Mouse (Mus musculus): ENCODE measurements around the gene Aftph. TPM values are rescaled to one million over a fixed set of nuclear protein-coding genes. Genes with fewer than 3 reads are reported as not detected.
A peak's percentile ranks its signal among the peaks of the same experiment; 100 is the strongest.
"Not testable (repeated sequence)": the region's sequence is repeated elsewhere in the genome, so short reads cannot be mapped to it uniquely, and the experiment has no call there.

The Aftph gene
- polyA plus RNA-seq, 1 experiment from 2014 or later: 13.1 TPM

DNA sequence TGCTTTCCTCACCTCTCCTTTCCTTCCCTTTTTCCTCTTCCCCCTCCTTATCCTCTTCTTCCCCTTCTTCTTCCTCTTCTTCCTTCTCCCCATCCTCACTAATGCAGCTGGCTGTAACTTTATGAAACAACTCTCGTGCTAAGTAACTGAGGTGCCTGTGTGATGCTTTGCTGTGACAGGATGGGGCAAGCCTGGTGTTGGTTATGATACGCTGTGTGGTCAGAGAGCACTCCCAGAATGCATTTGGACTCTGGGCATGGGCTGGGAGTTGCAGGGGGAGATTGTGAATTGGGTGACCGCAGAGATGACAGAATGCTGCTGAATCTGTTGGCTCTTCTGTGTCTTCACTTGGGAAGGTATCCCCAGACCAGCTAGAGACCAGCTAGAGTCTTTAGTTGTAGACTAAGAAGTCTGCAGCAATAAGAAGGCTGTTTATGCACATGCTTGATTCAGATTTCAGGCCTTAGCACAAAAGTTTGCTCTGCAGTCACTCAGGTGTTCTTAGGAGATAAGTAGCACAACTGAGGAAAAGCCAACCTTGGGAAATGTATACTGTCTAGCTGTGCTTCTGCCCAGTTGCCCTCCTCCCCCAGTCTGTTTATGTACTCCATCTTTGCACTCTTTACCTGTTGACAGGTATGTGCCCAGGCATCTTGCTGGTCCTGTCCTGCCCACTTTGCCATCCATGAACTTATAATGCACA lies 37.6 kb upstream of the Aftph start:
- peaks cover 3% of the 10 kb centered on the region; the same call in 1 of the 2 replicates for H3K9me3 ChIP-seq (replicated peaks; ENCODE audit: control insufficient read depth, low read length)
- no peaks in the 10 kb centered on the region for H3K27me3 ChIP-seq (ENCODE audit: control insufficient read depth, insufficient read depth, low read length)
- no peak overlapping the region for H3K27ac ChIP-seq (ENCODE audit: low read length)
- H3K9ac ChIP-seq (ENCODE audit: low read length): no peak overlapping the region
- WGBS: 78% methylated on average over 3 of the region's 3 CpGs
- no peak for ATAC-seq (replicated peaks; ENCODE audit: extremely low read depth, insufficient read depth, low FRiP score)
- H3K4me3 ChIP-seq (ENCODE audit: low read length): no peak overlapping the region
- no peaks in the 10 kb centered on the region for H3K36me3 ChIP-seq (ENCODE audit: control insufficient read depth, insufficient read depth)
- no peaks in the 10 kb centered on the region for H3K4me1 ChIP-seq (ENCODE audit: control insufficient read depth, insufficient read depth, low read length)
- no peak overlapping the region for H3K4me2 ChIP-seq (ENCODE audit: low read depth, low read length)

DNA sequence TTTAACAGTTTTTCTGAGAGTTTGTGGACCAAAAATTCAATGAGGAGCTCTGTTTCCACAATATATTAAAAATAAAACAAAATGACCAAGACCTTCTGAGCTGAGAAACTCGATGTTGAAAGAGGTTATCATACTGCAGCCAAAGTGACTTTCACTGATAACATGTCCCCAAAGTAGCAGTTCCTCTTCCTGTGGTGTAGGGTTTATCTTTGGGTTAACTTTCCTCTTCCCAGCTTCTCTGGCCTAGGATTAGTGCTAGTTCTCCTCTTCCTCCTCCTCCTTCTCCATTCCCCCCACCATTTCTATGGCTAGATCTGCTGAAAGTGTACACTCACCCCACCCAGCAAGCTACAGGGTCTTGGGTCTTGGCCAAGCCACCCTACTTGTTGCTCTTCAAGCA lies 36.9 kb upstream of the Aftph start:
- Histone ChIP-seq H3K4me2 (ENCODE audit: low read depth, low read length) (no peak overlapping the region), H3K4me3 (ENCODE audit: low read length) (no peak overlapping the region), H3K9me3 (replicated peaks; ENCODE audit: control insufficient read depth, low read length) (peaks cover 3% of the 10 kb centered on the region; the same call in 1 of the 2 replicates), H3K27ac (ENCODE audit: low read length) (no peak overlapping the region), H3K4me1 (ENCODE audit: control insufficient read depth, insufficient read depth, low read length) (no peaks in the 10 kb centered on the region), H3K27me3 (ENCODE audit: control insufficient read depth, insufficient read depth, low read length) (no peaks in the 10 kb centered on the region), H3K36me3 (ENCODE audit: control insufficient read depth, insufficient read depth) (no peaks in the 10 kb centered on the region), H3K9ac (ENCODE audit: low read length) (no peak overlapping the region)
- ATAC-seq (replicated peaks; ENCODE audit: extremely low read depth, insufficient read depth, low FRiP score): no peak
- 17% methylated on average over 1 of the region's 1 CpGs for WGBS

DNA sequence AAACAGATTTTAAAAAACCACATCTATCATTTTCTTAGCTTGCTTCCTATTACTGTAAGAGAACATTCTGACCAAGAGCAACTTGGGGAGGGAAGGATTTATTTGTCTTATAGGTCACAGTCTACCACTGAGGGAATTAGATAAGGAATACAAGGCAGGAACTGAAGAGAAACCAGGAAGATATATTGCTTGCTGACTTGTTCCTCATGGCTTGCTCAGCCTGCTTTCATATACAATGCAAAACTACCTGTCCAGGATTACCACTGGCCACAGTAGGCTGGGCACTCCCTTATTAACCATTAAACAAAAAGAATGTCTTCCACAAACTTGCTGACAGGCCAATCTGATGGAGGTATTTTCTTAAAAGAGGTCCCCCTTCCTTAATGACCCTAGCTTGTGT lies 35.3 kb upstream of the Aftph start:
- no peak overlapping the region for H3K27ac ChIP-seq (ENCODE audit: low read length)
- no peaks in the 10 kb centered on the region for H3K27me3 ChIP-seq (ENCODE audit: control insufficient read depth, insufficient read depth, low read length)
- no peaks in the 10 kb centered on the region for H3K36me3 ChIP-seq (ENCODE audit: control insufficient read depth, insufficient read depth)
- no peaks in the 10 kb centered on the region for H3K4me1 ChIP-seq (ENCODE audit: control insufficient read depth, insufficient read depth, low read length)
- H3K9ac ChIP-seq (ENCODE audit: low read length): no peak overlapping the region
- H3K4me2 ChIP-seq (ENCODE audit: low read depth, low read length): no peak overlapping the region
- ATAC-seq (replicated peaks; ENCODE audit: extremely low read depth, insufficient read depth, low FRiP score): no peak
- H3K9me3 ChIP-seq (replicated peaks; ENCODE audit: control insufficient read depth, low read length): peaks cover 3% of the 10 kb centered on the region; the same call in 1 of the 2 replicates
- no peak overlapping the region for H3K4me3 ChIP-seq (ENCODE audit: low read length)

DNA sequence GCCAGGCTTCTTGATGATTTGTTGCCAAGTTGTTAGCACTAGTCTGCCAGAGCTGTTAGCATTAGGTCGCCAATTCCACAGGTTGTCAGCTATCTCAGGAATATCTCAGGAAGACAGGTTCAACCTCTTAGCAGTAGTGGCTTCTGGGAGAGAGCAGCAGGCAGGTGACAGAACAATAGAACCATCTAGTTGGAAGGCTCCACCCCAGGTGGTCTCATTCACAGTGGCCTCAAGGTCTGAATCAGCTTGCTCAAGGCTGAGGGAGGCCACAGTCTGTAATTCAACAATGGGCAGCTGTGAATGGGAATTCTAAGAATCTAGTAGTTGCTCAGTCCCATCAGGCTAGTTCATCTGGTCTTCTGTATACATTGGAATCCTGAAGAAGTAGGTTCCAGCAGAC lies 31.3 kb upstream of the Aftph start:
- Histone ChIP-seq H3K4me1 (ENCODE audit: control insufficient read depth, insufficient read depth, low read length) (no peaks in the 10 kb centered on the region), H3K4me3 (ENCODE audit: low read length) (no peak overlapping the region), H3K27me3 (ENCODE audit: control insufficient read depth, insufficient read depth, low read length) (no peaks in the 10 kb centered on the region), H3K9me3 (replicated peaks; ENCODE audit: control insufficient read depth, low read length) (peaks cover 3% of the 10 kb centered on the region; the same call in 1 of the 2 replicates), H3K27ac (ENCODE audit: low read length) (no peak overlapping the region), H3K9ac (ENCODE audit: low read length) (no peak overlapping the region), H3K4me2 (ENCODE audit: low read depth, low read length) (no peak overlapping the region), H3K36me3 (ENCODE audit: control insufficient read depth, insufficient read depth) (no peaks in the 10 kb centered on the region)
- ATAC-seq (replicated peaks; ENCODE audit: extremely low read depth, insufficient read depth, low FRiP score): no peak
- WGBS: 60% methylated on average over 1 of the region's 1 CpGs

DNA sequence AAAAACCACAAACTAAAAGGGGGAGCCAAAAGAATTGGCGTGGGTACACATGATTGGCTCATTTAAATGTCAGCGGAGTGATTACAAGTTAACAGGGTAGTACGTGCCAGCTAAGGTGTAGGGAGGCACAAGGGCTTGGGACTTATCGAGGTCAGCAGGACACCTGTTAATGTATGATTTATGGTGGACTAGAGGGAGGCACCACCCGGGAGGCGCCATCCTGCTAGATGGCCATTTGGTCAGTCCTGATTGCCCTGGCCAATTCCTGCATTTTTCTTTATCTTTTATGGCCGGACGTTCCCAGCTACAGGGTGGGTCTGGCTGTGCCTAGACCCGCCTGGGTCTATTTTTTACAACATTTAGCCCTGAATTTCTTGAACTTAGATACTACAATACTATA lies 30.4 kb upstream of the Aftph start:
- H3K27me3 ChIP-seq (ENCODE audit: control insufficient read depth, insufficient read depth, low read length); H3K36me3 ChIP-seq (ENCODE audit: control insufficient read depth, insufficient read depth); H3K9me3 ChIP-seq (replicated peaks; ENCODE audit: control insufficient read depth, low read length); H3K27ac ChIP-seq (ENCODE audit: low read length); H3K4me1 ChIP-seq (ENCODE audit: control insufficient read depth, insufficient read depth, low read length); H3K9ac ChIP-seq (ENCODE audit: low read length); H3K4me3 ChIP-seq (ENCODE audit: low read length); ATAC-seq (replicated peaks; ENCODE audit: extremely low read depth, insufficient read depth, low FRiP score); H3K4me2 ChIP-seq (ENCODE audit: low read depth, low read length): not testable (repeated sequence)
- WGBS: 62% methylated on average over 9 of the region's 9 CpGs

DNA sequence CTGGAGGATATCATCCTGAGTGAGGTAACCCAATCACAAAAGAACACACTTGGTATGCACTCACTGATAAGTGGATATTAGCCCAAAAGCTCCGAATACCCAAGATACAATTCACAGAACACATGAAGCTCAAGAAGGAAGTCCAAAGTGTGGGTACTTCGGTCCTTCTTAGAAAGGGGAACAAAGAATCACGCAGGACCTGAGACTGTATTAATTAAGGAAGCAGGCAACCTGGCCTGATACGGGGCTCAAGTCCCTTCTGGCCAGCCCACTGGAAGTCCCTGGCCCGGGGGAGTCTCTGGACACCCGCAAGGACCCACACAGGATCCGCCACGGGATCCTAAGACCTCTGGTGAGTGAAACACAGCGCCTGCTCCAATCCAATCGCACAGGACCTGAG lies 20.6 kb upstream of the Aftph start:
- not testable (repeated sequence) for ATAC-seq (replicated peaks; ENCODE audit: extremely low read depth, insufficient read depth, low FRiP score); H3K9ac ChIP-seq (ENCODE audit: low read length); H3K4me1 ChIP-seq (ENCODE audit: control insufficient read depth, insufficient read depth, low read length); H3K4me2 ChIP-seq (ENCODE audit: low read depth, low read length); H3K27me3 ChIP-seq (ENCODE audit: control insufficient read depth, insufficient read depth, low read length); H3K27ac ChIP-seq (ENCODE audit: low read length); H3K9me3 ChIP-seq (replicated peaks; ENCODE audit: control insufficient read depth, low read length); H3K4me3 ChIP-seq (ENCODE audit: low read length); H3K36me3 ChIP-seq (ENCODE audit: control insufficient read depth, insufficient read depth)
- 80% methylated on average over 10 of the region's 10 CpGs for WGBS

DNA sequence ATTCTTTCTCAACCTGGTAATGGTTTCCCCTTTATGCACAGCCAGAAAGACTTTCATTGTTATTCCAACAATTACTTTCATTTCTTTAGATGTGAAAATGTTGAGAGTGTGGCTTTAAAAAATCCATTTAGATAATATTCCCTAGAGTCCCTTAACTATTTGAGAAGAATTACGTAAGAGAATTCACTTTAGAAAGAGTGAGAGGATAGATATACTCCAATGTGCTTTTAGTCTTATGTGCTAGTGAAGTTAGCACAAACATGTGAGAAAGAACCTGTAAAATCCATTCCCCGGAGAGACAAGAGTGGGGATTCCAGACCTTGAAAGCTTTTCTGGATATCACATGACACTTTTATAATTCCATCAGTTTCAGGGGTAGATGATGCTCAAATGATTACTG lies 9.2 kb upstream of the Aftph start:
- Histone ChIP-seq H3K27ac (ENCODE audit: low read length) (no peak overlapping the region), H3K4me2 (ENCODE audit: low read depth, low read length) (no peak overlapping the region), H3K4me3 (ENCODE audit: low read length) (no peak overlapping the region), H3K27me3 (ENCODE audit: control insufficient read depth, insufficient read depth, low read length) (no peaks in the 10 kb centered on the region), H3K9me3 (replicated peaks; ENCODE audit: control insufficient read depth, low read length) (peaks cover 11% of the 10 kb centered on the region), H3K4me1 (ENCODE audit: control insufficient read depth, insufficient read depth, low read length) (no peaks in the 10 kb centered on the region), H3K9ac (ENCODE audit: low read length) (no peak overlapping the region), H3K36me3 (ENCODE audit: control insufficient read depth, insufficient read depth) (no peaks in the 10 kb centered on the region)
- 76% methylated on average over 2 of the region's 2 CpGs for WGBS
- ATAC-seq (replicated peaks; ENCODE audit: extremely low read depth, insufficient read depth, low FRiP score): no peak

DNA sequence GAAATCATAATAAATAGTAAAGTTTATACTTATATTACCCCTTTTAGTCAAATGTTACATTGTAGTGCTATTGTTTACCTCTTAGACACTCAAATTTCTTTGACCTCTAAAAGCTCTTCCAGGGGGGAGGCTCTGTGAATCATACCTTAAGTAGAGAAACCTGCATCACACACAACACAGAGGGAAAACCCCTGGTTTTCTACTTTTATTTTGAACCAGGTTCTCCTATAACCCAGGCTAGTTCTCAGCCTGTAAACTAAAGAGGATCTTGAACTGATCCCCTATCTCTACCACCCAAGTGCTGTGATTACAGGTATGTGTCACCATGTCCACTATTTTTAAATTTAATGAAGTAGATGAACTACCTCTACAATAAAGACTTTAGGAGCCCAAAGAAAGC lies 2.0 kb upstream of the Aftph start:
- Histone ChIP-seq H3K4me1 (ENCODE audit: control insufficient read depth, insufficient read depth, low read length) (no peaks in the 10 kb centered on the region), H3K4me3 (ENCODE audit: low read length) (no peak overlapping the region), H3K9ac (ENCODE audit: low read length) (no peak overlapping the region), H3K36me3 (ENCODE audit: control insufficient read depth, insufficient read depth) (no peaks in the 10 kb centered on the region), H3K9me3 (replicated peaks; ENCODE audit: control insufficient read depth, low read length) (no peaks in the 10 kb centered on the region), H3K27me3 (ENCODE audit: control insufficient read depth, insufficient read depth, low read length) (no peaks in the 10 kb centered on the region), H3K27ac (ENCODE audit: low read length) (no peak overlapping the region), H3K4me2 (ENCODE audit: low read depth, low read length) (no peak overlapping the region)
- no peak for ATAC-seq (replicated peaks; ENCODE audit: extremely low read depth, insufficient read depth, low FRiP score)

DNA sequence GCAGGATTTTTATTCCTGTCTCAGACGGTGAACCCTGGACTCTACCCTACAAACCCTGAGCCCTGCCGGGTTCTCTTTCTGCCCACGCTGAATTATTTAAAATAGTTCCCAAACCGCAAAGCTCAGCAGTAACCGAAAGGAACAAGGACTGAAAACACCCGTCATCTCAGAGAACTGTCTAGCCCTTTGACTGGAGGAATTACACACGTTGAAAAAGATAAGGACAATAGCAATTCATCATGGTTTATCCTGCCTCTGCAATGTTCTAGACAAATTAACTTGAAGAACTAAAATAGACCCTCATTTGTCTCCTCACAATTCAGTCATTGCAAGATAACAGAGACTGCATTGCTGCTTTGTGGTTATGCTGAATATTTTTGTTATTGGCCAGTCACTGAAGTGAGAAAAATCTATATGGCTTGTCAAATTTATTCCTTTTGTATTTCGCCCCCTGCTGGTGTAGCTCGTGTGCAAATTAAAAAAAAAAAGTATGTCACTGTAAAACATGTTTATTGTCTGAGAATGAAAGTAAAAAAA lies 1.0 kb upstream of the Aftph start:
- no peaks in the 10 kb centered on the region for H3K27me3 ChIP-seq (ENCODE audit: control insufficient read depth, insufficient read depth, low read length)
- no peaks in the 10 kb centered on the region for H3K9me3 ChIP-seq (replicated peaks; ENCODE audit: control insufficient read depth, low read length)
- no peak for ATAC-seq (replicated peaks; ENCODE audit: extremely low read depth, insufficient read depth, low FRiP score)
- H3K4me2 ChIP-seq (ENCODE audit: low read depth, low read length): peak overlapping the region; percentile 96
- H3K27ac ChIP-seq (ENCODE audit: low read length): peak overlapping the region; percentile 91
- WGBS: under 1% methylated on average over 9 of the region's 9 CpGs
- no peaks in the 10 kb centered on the region for H3K4me1 ChIP-seq (ENCODE audit: control insufficient read depth, insufficient read depth, low read length)
- peak overlapping the region; percentile 96 for H3K4me3 ChIP-seq (ENCODE audit: low read length)
- H3K36me3 ChIP-seq (ENCODE audit: control insufficient read depth, insufficient read depth): no peaks in the 10 kb centered on the region
- peak overlapping the region; percentile 95 for H3K9ac ChIP-seq (ENCODE audit: low read length)

All from heart, embryonic 16.5 days (tissue).